Mouse (Mus musculus) induced T-regulatory cell, adult 2 months (primary cell): Measurements from ENCODE around the gene Cdh13.
A peak's percentile ranks its signal among the peaks of the same experiment; 100 is the strongest.

Source experiments
- DNase-seq: peaks from one replicate; pipeline ENCODE4 v3.0.0-alpha.2; 2012; ENCODE audit warnings: low read depth

Cdh13 gene

DNA sequence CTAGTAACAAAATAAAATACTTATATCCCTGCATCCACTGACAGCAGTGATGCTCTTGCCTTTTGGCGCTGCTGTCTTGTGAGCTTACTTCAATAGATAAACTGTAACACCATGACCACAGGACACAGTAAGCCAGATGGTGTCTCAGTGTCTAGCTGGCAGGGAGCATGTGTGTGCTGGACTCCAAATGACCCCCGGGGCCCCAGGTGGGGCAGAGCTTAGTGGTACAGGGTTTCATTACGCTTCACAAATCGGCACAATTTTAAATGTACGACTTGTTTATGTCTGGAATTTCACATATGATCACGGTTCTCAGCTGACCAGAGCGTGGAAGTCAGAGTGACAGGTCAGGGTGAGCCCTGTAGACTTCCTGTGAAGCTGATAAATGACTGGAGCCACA is 980.2 kb downstream of the Cdh13 start:
- DNase-seq, result no peak

DNA sequence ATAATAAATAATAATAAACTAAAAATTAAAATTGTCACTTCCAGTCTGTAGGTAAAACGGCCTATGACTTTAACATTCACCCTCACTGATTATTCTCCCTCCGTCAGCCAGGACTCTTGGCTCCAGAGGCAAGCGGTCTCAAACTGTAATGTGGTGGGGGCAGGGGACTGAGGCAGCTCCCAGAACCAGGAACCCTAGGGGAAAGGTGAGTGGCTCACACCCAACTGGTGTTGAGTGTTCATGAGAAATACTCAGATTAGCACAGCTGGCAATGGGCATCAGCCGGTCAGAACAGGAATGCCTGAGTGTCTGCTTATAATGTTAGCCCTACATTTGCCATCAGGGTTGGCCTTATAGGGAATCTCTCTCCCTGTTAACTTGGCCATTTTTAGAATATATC is 982.8 kb downstream of the Cdh13 start:
- DNase-seq, result no peak

DNA sequence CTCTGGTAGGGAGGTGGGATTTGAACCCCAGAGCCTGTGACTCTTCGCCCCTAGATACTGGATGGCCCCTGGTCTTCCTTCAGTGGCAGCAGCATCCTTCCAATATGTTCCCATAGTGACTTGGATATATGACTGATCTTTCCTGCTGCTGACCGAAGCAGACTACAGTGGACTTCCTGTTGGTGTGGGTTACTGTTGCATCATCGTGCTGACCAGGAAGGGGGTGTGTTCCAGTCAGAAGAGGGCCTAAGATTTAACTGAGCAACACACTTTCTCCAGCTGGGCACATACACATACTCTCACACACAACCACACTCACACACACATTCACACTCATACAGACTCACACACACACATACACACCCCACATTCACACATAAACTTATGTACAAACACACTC is 986.0 kb downstream of the Cdh13 start:
- no peak for DNase-seq

DNA sequence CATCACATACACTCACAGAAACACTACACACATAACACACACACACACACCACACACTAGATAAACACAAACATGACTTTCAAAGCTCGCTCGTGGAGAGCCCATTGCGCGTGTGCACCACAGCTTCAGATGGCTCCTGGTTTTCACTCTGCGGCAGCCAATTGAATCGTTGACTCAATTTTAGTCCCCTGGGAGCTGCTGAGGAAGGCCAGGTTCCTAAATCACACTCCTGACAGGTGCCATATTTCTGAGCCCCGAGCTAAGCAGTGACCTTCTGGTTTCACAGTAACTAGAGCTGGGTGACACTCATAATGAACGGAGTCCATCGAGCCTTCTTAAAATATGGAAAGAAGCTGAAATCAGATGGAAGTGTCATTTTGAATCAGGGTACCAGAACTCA is 986.8 kb downstream of the Cdh13 start:
- no peak for DNase-seq

DNA sequence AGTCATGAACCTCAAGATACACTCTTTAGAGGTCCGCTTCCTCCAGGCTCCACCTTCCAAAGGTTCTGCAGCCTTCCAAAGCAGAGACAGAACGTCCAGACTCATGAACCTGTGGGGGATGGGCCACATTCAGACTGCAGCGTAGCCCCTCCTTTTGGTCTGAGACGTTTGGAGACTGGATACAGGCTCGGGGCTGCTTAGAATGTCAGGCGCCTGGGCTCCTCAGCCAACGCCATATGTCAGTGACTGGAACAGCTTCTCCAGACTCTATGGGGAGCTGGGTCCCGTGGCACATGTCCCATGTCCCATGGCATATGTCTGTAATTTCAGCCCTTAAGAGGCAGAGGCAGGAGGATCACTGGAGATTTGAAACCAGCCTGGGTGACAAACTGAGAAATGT is 989.4 kb downstream of the Cdh13 start:
- DNase-seq, result no peak

DNA sequence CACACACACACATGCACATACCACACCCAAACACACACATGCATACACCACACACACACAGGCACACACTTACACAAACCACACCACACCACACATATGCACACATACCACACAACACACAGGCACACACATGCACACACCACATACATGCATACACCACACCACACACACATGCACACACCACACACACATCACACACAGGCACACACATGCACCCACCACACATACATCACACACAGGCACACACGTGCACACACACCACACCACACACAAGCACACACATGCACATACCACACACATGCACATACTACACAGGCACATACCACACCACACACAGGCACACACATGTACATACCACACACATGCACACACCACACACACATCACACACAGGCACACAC is 991.9 kb downstream of the Cdh13 start:
- no peak for DNase-seq

DNA sequence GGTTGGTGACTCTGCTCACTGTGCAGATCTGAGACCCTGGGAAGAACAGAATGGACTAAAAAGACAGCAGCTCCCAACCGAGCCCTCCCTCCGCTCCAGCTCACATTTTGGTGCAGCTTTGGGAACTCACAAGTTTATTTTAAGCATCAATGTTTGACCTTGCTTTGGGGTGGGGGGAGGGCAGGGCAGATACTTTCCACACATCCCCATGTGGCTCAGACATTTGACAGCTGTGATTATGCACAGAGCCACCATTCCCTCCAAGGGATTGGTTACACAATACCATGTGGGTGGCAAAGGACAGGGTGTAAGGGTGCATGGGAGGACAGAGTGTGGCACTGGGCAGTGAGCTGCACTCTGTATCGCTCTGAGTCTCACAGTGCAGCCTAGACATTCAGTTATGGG is 993.5 kb downstream of the Cdh13 start:
- no peak for DNase-seq

DNA sequence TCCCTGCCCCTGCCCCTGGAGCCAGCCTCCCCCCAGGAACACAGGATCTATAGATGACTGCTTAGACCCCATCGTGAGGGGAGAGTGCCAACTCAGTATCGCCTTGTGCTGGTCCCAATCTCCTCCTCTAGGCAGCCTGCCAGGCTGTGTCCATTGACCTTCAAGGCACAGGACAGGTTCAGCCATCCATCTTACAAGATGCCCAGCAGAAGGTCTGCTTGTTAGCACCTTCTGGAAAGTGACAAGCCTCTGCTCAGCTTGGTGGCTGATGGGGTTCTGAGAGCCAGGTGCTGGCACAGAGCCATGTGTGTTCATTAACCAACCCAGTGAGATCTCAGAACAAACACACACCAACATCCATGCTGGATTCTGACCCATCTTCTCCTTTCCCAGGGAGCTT is 998.2 kb downstream of the Cdh13 start:
- no peak for DNase-seq

DNA sequence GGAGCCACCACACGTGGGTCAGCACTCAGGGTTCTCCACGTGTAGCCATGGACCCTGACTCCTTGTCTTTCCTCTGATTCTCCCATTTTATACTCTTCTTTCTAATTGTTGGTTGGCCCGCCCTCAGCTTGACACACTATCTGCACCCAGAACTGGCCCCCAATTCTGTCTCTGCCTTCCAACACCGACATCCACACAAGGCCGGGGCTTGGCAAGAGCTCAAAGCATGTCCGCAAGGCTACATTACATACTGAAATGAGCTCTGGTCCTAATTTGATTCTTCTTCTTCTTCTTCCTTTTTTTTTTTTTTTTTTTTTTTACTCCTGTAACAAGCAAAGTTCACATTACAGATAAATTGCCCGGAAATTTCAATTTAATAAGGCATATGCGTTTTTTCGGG is 1001.0 kb downstream of the Cdh13 start:
- DNase-seq, result no peak

DNA sequence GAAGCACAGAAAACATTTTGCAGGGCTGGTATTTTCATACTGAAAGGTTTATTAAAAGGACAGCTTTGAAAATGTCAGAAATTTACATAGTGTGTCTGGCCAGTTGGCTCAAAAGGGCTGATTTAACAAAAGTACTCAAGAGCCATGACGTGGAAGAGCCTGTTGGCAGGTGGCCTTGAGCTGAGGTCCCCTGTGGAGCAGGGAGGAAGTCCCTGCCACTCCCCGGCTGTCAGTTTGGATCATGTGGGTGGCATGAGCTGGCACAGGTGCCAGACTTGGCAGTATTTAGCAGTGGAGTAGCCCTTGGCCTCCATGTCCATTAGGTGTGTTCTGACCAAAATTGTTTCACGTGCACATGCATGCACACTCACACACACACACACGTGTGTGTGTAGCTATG is 1001.4 kb downstream of the Cdh13 start:
- DNase-seq, result no peak

DNA sequence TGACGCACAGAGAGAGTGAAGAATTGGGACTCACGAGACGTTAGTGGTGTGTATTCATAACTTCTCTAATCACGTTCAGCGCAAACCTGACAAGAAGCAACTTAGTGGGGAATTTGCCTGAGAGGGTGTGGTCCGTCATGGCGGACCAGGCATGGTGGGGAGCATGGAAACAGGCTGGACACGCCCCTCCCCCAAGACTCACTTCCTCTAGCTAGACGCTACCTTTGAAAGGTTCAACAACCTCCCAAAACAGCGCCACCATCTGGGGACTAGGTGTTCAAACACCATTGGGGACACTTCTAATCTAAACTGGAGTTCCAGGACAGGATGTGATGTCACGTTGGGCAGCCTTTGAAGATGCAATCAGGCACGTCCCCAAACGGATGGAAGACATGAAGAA is 1011.9 kb downstream of the Cdh13 start:
- DNase-seq, result peak; percentile 5

DNA sequence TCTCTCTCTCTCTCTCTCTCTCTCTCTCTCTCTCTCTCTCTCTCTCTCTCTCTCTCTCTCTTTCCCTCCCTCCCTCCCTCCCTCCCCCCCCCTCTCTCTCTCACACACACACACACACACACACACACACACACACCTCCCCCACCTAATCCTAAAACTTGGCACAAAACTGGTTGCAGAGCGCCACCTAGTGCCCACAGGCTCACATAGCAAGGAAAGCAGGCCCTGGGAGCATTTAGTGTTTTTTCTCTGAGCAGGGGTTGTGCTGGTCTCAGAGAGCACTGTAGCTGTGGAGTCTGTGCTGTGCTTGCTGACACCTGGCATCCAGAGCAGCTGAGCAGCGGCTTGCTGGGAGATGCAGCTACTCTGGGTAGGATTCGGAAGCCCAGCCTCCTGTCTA is 1014.2 kb downstream of the Cdh13 start:
- peak; percentile 59 for DNase-seq

DNA sequence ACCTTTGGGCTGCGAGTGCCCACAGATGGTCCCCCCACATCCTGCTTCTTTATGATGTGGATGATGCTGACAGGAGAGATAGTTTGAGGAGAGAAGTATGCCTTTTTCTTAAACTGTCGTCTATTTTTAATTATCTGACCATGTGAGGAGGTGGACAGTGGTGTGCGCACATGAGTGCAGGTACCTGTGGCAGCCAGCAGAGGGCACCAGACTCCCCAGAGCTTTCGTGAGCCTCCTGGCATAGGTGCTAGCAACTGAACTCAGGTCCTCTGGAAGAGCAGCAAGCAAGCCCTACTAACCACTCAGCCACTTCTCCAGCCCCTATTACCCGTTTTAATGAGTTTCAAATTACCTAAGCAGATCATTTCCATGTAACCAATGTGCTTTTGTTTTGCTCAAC is 1016.8 kb downstream of the Cdh13 start:
- DNase-seq, result no peak

DNA sequence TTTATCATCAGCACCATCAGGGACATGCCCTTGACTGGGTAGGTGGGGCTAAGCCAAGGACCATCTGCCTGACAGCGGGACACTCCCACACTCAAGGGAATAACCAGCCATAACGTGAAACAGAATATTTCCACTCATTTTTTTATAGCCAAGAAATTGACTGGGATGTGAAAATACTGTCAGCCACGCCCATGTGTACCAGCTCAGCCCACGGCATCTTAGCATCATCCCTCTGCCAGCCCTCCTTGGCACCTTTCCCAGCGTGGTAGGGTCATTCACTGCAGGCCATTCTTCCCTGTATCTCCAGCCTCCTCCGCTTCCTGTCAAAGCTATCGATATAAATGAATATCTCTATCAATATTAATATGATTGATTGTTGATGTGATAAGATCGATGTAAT is 1020.7 kb downstream of the Cdh13 start:
- no peak for DNase-seq

DNA sequence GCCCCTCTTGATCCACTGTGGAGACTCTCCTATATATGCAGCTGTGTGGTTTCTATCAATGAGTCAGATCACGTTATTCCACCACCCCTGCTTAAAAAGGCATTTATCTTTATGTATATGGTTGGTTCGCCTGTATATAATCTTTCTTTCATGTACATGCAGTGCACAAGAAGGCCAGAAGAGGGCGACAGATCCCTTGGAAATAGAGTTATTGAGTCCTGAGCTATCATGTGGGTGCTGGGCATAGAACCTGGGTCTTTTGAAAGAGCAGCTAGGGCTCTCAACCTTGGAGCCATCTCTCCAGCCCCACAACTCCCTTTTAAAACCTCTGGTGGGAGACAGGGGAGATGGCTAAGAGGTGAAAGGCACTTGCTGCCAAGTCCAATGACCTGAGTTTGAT is 1027.9 kb downstream of the Cdh13 start:
- DNase-seq, result peak; percentile 65

DNA sequence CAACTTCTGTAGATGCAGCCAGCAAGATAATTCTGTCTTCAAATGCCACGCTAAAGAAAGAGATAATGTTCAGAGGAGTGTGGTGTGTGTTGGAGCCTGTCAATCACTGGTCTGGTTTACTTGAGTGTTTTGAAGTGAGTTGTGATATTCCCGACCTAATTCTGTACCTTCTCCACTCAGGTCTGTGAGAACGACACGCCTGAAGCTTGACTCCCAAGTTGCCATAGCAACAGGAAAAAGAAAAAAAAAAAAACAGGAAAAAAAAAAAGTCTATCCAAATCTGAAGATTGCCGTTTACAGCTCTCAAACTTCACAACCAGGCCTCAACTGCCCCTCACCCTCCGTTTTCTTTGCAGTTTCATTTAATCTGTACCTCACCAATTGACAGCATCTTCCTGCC is 1039.7 kb downstream of the Cdh13 start:
- no peak for DNase-seq

DNA sequence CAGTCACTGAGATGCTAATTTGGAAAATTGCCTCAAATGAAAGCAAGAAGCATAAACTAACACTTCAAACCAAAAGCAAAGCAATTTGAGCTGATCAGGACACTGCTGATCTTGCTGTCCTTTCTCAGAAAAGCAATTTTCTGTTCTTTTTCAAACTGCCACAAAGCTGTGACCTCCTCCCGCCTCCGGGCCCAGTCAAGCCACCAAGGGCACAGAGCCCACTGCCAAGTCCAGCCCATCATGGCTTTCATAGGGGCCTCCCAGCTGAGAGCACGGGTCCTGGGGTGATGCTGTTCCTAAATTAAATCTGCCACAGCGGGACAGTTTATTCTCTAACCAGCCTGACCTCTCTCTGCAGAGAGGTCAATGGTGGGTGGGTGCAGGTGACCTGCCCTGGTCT is 1056.0 kb downstream of the Cdh13 start:
- DNase-seq, result no peak

DNA sequence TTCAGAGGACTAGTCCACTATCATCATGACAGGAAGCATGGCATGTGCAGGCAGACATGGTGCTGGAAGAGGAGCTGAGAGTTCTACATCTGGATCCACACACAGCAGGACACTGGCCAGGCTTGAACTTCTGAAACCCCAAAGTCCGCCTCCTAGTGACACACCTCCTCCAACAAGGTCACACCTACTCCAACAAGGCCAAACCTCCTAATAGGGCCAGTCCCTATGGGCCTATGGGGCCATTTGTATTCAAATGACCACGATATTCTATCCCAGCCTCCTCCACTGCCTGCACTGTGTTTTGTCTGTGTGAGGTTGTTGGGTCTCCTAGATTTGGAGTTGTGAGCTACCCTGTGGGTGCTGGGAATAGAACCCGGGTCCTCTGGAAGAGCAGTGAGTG is 1060.1 kb downstream of the Cdh13 start:
- peak; percentile 19 for DNase-seq

DNA sequence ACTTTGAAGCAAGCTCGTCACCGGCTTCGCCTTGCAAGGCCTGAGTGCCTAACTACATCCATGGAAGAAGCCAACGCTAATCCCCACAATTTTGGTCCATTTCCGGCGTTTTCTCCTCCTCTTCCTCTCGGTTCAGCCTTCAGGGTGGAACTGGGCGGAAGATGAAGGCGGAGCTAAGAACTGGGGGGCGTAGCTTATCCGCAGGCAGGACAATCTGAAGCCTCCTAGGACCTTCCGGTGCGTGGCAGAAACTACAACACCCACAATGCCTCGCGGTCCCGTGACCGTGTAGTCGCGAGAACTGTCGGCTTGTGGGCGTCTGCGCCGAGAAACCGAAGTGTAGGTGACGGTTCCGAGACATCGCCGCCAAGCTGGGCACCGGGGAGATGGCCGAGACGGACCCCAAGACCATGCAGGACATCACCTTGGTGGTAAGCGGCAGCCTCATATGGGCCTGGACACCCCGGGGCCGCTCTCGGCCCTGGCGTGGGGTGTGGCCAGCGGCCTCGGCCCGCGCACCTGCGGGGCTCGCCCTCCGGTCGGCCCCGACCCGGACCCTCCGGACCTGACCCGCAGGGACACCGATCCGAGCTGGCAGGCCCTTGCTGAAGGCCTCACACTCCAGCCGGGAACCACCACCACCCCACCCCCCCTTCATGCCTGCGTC is 1060.8 kb downstream of the Cdh13 start, which contains the start of gene Hsbp1:
Gene Hsbp1, plus strand, starts transcription at position 299 of the 667 bp plus-strand sequence.
- DNase-seq, result peak; percentile 97

DNA sequence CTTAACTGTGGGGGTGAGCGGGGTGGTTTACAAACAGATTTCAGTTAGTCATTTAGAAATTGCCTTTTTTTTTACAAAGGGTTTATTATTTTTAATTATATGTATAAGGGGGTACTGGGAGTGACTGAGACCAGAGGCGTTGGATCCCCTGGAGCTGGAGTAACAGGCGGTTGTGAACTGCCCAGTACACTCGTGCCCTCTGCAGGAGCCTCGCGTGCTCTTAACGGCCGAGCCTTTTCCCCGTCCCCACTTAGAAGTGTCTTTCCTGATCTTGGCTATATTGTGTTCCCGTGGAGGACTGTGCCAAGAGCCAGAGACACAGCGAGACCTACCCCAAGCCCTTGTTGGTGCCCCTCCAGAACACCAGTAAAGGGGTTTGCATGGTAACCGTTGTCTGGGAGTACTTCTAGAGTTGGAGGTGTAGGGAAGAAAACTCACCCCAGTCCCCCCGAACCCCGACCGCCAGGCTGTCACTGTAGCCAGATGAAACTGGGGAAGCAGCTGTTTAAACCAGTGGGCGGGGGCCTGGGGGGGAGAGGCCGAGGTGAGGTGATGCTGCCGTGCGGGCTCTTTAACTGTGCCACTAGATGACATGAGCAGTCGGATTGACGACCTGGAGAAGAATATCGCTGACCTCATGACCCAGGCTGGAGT is 1061.6 kb downstream of the Cdh13 start:
- DNase-seq, result peak; percentile 51

DNA sequence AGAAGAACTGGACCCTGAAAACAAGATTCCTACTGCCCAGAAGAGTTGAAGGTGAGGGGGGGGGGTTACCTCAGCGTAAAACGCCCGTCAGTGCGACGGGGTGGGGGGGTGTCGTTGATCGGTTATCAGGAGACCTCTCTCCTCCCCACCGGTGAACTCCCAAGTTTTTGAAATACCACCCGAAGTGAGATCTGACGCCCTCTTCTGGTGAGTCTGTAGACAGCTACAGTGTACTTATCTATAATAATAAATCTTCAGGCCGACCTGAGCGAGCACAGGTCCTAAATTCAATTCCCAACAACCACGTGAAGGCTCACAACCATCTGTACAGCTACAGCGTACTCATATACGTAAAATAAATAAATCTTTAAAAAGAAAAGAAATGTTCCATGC is 1062.1 kb downstream of the Cdh13 start:
- peak; percentile 48 for DNase-seq

DNA sequence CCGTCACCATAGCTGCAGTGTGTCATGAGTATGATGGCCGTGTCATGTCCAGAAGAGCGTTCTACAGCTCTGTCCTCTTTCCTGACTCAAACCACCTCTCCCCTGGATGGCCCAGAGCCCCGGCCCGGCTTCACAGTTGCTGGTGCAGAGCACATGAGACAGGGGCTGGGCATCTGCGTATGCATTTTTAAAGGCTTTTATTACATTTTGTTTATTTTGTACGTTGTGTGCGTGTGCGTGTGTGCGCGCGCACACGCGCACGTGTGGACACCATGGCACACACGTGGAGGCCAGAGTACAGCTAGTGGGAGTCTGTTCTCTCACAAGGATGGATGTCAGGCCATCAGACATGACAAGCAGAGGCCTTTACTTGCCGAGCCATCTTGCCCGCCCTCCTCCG is 1068.1 kb downstream of the Cdh13 start:
- no peak for DNase-seq

DNA sequence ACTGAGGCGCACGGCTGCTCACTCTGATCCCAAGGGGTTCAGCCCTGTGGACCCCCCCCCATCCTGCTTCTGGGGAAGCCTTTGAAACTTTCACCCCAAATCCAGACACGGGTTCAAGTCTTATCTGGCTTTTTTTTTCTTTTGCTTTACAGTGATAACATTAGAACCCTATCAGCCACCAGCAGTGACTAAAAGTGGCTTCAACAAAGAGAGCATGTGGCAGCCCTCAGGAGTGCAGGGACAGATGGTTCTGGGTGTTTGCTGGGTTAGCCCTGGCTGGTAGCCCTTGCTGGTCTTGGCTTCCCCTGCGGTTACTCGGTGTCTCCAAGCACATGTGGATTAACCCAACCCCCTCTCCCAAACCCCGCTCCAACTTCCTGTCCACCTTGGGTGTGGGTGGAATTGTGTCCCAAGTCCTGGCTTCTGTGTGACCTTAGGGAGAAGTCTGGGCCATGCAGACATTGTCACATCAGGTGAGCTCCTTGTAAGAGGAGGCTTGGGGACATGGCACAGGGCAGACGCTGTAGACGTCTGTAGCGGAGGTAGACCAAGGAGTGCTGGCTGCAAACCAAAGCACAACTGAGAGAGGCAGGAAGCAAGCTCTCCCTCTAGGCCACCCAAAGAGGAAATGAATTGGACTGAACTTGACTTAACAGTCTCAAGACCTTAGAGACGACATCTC is 1069.6 kb downstream of the Cdh13 start:
- DNase-seq, result peak; percentile 35

DNA sequence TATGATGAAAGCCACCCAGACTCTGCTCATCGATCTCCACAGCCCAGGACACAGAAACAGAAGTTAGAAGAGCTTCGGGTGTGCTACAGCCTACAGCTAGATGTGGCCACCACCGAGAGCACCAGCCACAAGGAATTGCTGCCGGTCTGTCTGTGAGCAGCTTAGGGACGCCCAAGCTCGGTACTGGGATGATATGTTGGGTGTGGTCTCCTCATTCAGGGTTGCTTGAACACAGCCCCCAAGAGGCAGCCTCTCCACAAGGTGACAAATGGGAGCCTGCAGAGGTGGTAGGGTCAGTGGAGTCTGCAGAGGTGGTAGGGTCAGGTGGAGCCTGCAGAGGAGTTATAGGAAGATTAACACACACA is 1070.1 kb downstream of the Cdh13 start:
- DNase-seq, result no peak
